Mouse (Mus musculus) MEL (cell line): ENCODE data around the gene Figla.

ENCODE experiments used
- CHD1 ChIP-seq: IDR thresholded peaks from 2 replicates; pipeline ENCODE4 v1.6.1; 2012; ENCODE audit warnings: low read depth, mild to moderate bottlenecking, inconsistent platforms, low read length, improper control_type of control experiment
- CTCF ChIP-seq, 3 experiments: IDR thresholded peaks in 2 of 3; conservative IDR thresholded peaks in 1 of 3; 2 replicates each; pipeline ENCODE4 v1.5.1; 2011 to 2012; ENCODE audit warnings: low read length in 3 of 3, low read depth in 2 of 3, mild to moderate bottlenecking in 2 of 3, improper control_type of control experiment in 1 of 3, inconsistent platforms in 1 of 3, mixed read lengths in 1 of 3, moderate library complexity in 1 of 3; ENCODE audit not compliant: control insufficient read depth in 1 of 3, insufficient read depth in 1 of 3, poor library complexity in 1 of 3, severe bottlenecking in 1 of 3
- EP300 ChIP-seq, 2 experiments: IDR thresholded peaks; 2 replicates each; pipeline ENCODE4 v1.6.1; 2011; ENCODE audit warnings: improper control_type of control experiment in 2 of 2, low read length in 2 of 2, low read depth in 1 of 2, mild to moderate bottlenecking in 1 of 2
- GABPA ChIP-seq: IDR thresholded peaks from 2 replicates; pipeline ENCODE4 v1.6.1; 2012; ENCODE audit warnings: low read depth, mild to moderate bottlenecking, inconsistent platforms, low read length, improper control_type of control experiment, moderate library complexity
- KAT2A ChIP-seq: conservative IDR thresholded peaks from 2 replicates; pipeline ENCODE4 v1.6.1; 2012; ENCODE audit warnings: low read depth, low read length, improper control_type of control experiment, inconsistent platforms
- POLR2A ChIP-seq, 2 experiments: IDR thresholded peaks; 2 replicates each; pipeline ENCODE4 v1.6.1; 2011 to 2012; ENCODE audit warnings: low read length in 2 of 2, mild to moderate bottlenecking in 2 of 2, control low read depth in 1 of 2, improper control_type of control experiment in 1 of 2, low read depth in 1 of 2, moderate library complexity in 1 of 2; ENCODE audit not compliant: control insufficient read depth in 1 of 2, insufficient read depth in 1 of 2, poor library complexity in 1 of 2
- POLR2AphosphoS2 ChIP-seq: IDR thresholded peaks from 2 replicates; pipeline ENCODE4 v1.6.1; 2011; ENCODE audit warnings: low read length, improper control_type of control experiment
- RAD21 ChIP-seq: IDR thresholded peaks from 2 replicates; pipeline ENCODE4 v1.6.1; 2011; ENCODE audit warnings: mild to moderate bottlenecking, low read depth, low read length, improper control_type of control experiment
- RCOR1 ChIP-seq: IDR thresholded peaks from 2 replicates; pipeline ENCODE4 v1.6.1; 2012; ENCODE audit warnings: low read depth, mild to moderate bottlenecking, inconsistent platforms, low read length, improper control_type of control experiment
- TBP ChIP-seq: IDR thresholded peaks from 2 replicates; pipeline ENCODE4 v1.8.0; 2011; ENCODE audit warnings: low read depth, low read length, improper control_type of control experiment
- ZC3H11A ChIP-seq: IDR thresholded peaks from 2 replicates; pipeline ENCODE4 v1.6.1; 2012; ENCODE audit warnings: low read depth, mild to moderate bottlenecking, inconsistent platforms, low read length, improper control_type of control experiment
- ZNF384 ChIP-seq: IDR thresholded peaks from 2 replicates; pipeline ENCODE4 v1.6.1; 2012; ENCODE audit warnings: low read depth, mild to moderate bottlenecking, inconsistent platforms, low read length, improper control_type of control experiment

GRCm38 (mm10) chr6:86053099-86053498 is 37.1 kb downstream of the Figla start:
- TF ChIP-seq POLR2A (IDR thresholded peaks at IDR 0.05; ENCODE audit: control insufficient read depth in 1 of 2, insufficient read depth in 1 of 2, low read depth in 1 of 2, low read length in 2 of 2, poor library complexity in 1 of 2), result no peak
- no peak for TF ChIP-seq KAT2A
- no peak for TF ChIP-seq ZC3H11A
- TF ChIP-seq RCOR1, result no peak
- TF ChIP-seq ZNF384, result no peak
- no peak for TF ChIP-seq CTCF (IDR thresholded peaks at IDR 0.05 in 2 of 3, conservative IDR thresholded peaks at IDR 0.05 in 1 of 3; ENCODE audit: control insufficient read depth in 1 of 3, insufficient read depth in 1 of 3, low read depth in 2 of 3, low read length in 3 of 3, poor library complexity in 1 of 3, severe bottlenecking in 1 of 3)
- TF ChIP-seq RAD21, result no peak
- no peak for TF ChIP-seq CHD1
- TF ChIP-seq EP300 (IDR thresholded peaks at IDR 0.05; ENCODE audit: low read depth in 1 of 2, low read length in 2 of 2), result no peak
- no peak for TF ChIP-seq TBP
- TF ChIP-seq POLR2AphosphoS2, result no peak
- TF ChIP-seq GABPA, result no peak
